Mouse (Mus musculus): ENCODE results near the gene Arih1. TPM values are rescaled to one million over a fixed set of nuclear protein-coding genes. Genes with fewer than 3 reads are reported as not detected.

Arih1 gene
- polyA plus RNA-seq, 1 experiment from 2014 or later: 36.8 TPM

DNA sequence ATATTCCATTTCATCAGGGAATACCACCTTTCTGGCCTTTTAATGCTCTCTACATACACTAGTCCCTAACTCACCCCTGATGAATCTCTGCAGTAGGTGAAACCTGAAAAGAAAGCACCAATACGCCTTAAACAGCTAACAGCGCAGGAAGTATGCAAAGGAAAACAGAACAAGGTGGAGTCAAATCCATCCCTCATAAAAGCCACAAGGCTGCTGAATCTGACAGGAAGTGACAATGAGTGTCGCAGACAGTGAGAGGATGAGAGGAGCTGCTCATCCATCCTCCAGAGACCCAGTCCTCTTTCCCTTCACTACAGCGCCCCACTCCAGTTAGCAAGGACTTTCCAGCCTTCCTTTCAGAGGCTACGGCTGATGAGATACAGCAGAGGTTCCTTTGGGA, 148.0 kb downstream of the Arih1 start:
- no peak overlapping the region for H3K27ac ChIP-seq
- no peak overlapping the region for H3K4me3 ChIP-seq (ENCODE audit: inconsistent target)
- 94% methylated on average over 5 of the region's 5 CpGs for WGBS (ENCODE audit: missing documents)
- H3K79me2 ChIP-seq (ENCODE audit: inconsistent target): no peaks in the 10 kb centered on the region
- H3K36me3 ChIP-seq (ENCODE audit: inconsistent target): peaks cover 6% of the 10 kb centered on the region; the same call in 1 of the 2 replicates

Other genes with a start within 250 kb of the Arih1 start
- gene Adpgk, start 195.1 kb downstream of the Arih1 start, polyA plus RNA-seq (2018): 15.2 to 38.2 TPM (median 18.2 TPM) in 3 replicates
- 4.5 to 6.2 TPM (median 5.5 TPM) in 3 replicates for gene Bbs4, start 133.1 kb downstream of the Arih1 start, polyA plus RNA-seq (2018)
- 1,167 to 1,761 TPM (median 1,697 TPM) in 3 replicates for gene Hexa, start 52.9 kb upstream of the Arih1 start, polyA plus RNA-seq (2018)
- 4.2 to 5.7 TPM (median 5.0 TPM) in 3 replicates for gene Tmem202, start 53.2 kb upstream of the Arih1 start, polyA plus RNA-seq (2018)
- not detected in 3 replicates for gene Celf6, start 91.3 kb upstream of the Arih1 start, polyA plus RNA-seq (2018)
- gene Parp6, start 130.7 kb upstream of the Arih1 start, polyA plus RNA-seq (2018): 7.7 to 12.5 TPM (median 10.1 TPM) in 3 replicates
- 486 to 1,380 TPM (median 674 TPM) in 3 replicates for gene Pkm, start 169.8 kb upstream of the Arih1 start, polyA plus RNA-seq (2018)
- 0.20 TPM in 1 of 3 replicates, not detected in the others for gene Gramd2, start 193.5 kb upstream of the Arih1 start, polyA plus RNA-seq (2018)

Measured in macrophage (primary cell).